Mouse (Mus musculus) ES-Bruce4 (cell line): ENCODE data around the gene 4933400A11Rik.

Experiments
- CTCF ChIP-seq: IDR thresholded peaks from one replicate; pipeline ENCODE4 v1.8.1; 2011; ENCODE audit warnings: low read depth, low read length
- EP300 ChIP-seq: IDR thresholded peaks from 2 replicates; pipeline ENCODE4 v1.6.1; 2011; ENCODE audit warnings: low read depth, low read length; ENCODE audit not compliant: insufficient read depth
- POLR2A ChIP-seq: IDR thresholded peaks from one replicate; pipeline ENCODE4 v1.8.1; 2011; ENCODE audit warnings: low read length; ENCODE audit not compliant: insufficient read depth

GRCm38 (mm10) chrX:169811783-169812182, 32.3 kb upstream of the 4933400A11Rik start:
- TF ChIP-seq CTCF (no peak), POLR2A (no peak), EP300 (no peak)
